Mouse (Mus musculus): Measurements from ENCODE around the gene Sec13. TPM values are rescaled to one million over a fixed set of nuclear protein-coding genes. Genes with fewer than 3 reads are reported as not detected.

The Sec13 gene
- polyA plus RNA-seq, 1 experiment = 229 TPM

GRCm38 (mm10) chr6:113686551-113687125, 53.9 kb downstream of the Sec13 start:
- Histone ChIP-seq H3K36me3 (ENCODE audit: control insufficient read depth, insufficient read depth) (no peaks in the 10 kb centered on the region), H3K4me2 (ENCODE audit: low read depth) (no peak overlapping the region), H3K79me2 (ENCODE audit: control insufficient read depth, insufficient read depth) (peaks cover 4% of the 10 kb centered on the region), H3K4me3 (no peak overlapping the region), H3ac (ENCODE audit: control insufficient read depth, insufficient read length) (no peak overlapping the region), H3K27me3 (ENCODE audit: control insufficient read depth, insufficient read depth, insufficient read length) (no peaks in the 10 kb centered on the region)
- no peak for TF ChIP-seq USF1 (IDR thresholded peaks at IDR 0.05; ENCODE audit: low read depth)
- no peak for TF ChIP-seq CEBPB (IDR thresholded peaks at IDR 0.05; ENCODE audit: insufficient read depth, poor library complexity, severe bottlenecking)
- TF ChIP-seq TCF12 (IDR thresholded peaks at IDR 0.05; ENCODE audit: insufficient read depth, poor library complexity, severe bottlenecking) = no peak
- TF ChIP-seq REST (IDR thresholded peaks at IDR 0.05; ENCODE audit: insufficient read depth, insufficient read length) = no peak
- TF ChIP-seq POLR2A (IDR thresholded peaks at IDR 0.05; ENCODE audit: insufficient read length, low read depth) = no peak
- no peak for TF ChIP-seq TCF3 (IDR thresholded peaks at IDR 0.05; ENCODE audit: insufficient read length, low read depth)
- no peak for TF ChIP-seq SRF (IDR thresholded peaks at IDR 0.05; ENCODE audit: control insufficient read depth, insufficient read length, low read depth)
- no peak for TF ChIP-seq MAX (IDR thresholded peaks at IDR 0.05; ENCODE audit: low read depth)
- TF ChIP-seq E2F4 (IDR thresholded peaks at IDR 0.05; ENCODE audit: insufficient read depth) = no peak
- TF ChIP-seq POLR2AphosphoS2 (IDR thresholded peaks at IDR 0.05; ENCODE audit: insufficient read length, low read depth) = no peak
- no peak for TF ChIP-seq MYOD1 (IDR thresholded peaks at IDR 0.05; ENCODE audit: control insufficient read depth in 1 of 3, insufficient read length in 2 of 3, low read depth in 2 of 3)
- TF ChIP-seq MYOG (IDR thresholded peaks at IDR 0.05; ENCODE audit: control insufficient read depth in 1 of 3, insufficient read depth in 1 of 3, insufficient read length in 2 of 3, low read depth in 2 of 3) = no peak

DNA sequence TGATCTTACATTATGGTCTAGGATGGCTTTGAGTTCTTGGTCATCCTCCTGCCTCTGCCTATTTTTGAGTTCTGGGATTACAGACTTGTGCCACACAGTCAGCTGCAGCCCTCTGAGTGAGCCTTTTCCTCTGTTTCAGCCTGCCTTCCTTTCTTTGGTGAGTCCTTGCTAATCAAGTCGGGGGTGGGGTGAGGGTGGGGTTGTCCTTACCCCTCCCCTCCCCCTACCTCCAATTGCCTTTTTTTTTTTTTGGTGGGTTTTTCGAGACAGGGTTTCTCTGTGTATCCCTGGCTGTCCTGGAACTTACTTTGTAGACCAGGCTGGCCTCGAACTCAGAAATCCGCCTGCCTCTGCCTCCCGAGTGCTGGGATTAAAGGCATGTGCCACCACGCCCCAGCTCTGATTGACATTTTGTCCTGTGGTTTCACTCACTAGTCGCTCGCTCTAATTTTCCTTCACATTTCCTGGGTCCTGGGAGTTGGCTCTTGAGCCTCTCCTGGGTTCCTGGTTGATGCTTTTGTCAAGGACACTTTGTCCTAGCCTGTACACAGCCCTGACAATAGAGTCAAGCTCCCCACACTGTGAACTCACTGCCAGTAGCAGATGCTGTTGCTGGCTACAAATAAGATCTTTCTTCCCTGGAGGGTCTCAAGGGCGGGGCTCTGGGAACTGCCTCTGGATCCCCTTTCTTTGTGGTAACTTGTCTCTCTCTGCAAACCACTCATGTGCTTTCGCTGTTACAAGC, 57.3 kb downstream of the Sec13 start:
- H3K4me3 ChIP-seq = no peak overlapping the region
- H3K4me2 ChIP-seq (ENCODE audit: low read depth) = no peak overlapping the region
- H3K27me3 ChIP-seq (ENCODE audit: control insufficient read depth, insufficient read depth, insufficient read length) = no peaks in the 10 kb centered on the region
- no peaks in the 10 kb centered on the region for H3K79me2 ChIP-seq (ENCODE audit: control insufficient read depth, insufficient read depth)
- H3ac ChIP-seq (ENCODE audit: control insufficient read depth, insufficient read length) = no peak overlapping the region
- TF ChIP-seq TCF12 (IDR thresholded peaks at IDR 0.05; ENCODE audit: insufficient read depth, poor library complexity, severe bottlenecking) (no peak), POLR2AphosphoS2 (IDR thresholded peaks at IDR 0.05; ENCODE audit: insufficient read length, low read depth) (no peak), POLR2A (IDR thresholded peaks at IDR 0.05; ENCODE audit: insufficient read length, low read depth) (no peak), MYOD1 (IDR thresholded peaks at IDR 0.05; ENCODE audit: control insufficient read depth in 1 of 3, insufficient read length in 2 of 3, low read depth in 2 of 3) (no peak), TCF3 (IDR thresholded peaks at IDR 0.05; ENCODE audit: insufficient read length, low read depth) (no peak), E2F4 (IDR thresholded peaks at IDR 0.05; ENCODE audit: insufficient read depth) (no peak), MAX (IDR thresholded peaks at IDR 0.05; ENCODE audit: low read depth) (no peak)
- H3K36me3 ChIP-seq (ENCODE audit: control insufficient read depth, insufficient read depth) = no peaks in the 10 kb centered on the region

DNA sequence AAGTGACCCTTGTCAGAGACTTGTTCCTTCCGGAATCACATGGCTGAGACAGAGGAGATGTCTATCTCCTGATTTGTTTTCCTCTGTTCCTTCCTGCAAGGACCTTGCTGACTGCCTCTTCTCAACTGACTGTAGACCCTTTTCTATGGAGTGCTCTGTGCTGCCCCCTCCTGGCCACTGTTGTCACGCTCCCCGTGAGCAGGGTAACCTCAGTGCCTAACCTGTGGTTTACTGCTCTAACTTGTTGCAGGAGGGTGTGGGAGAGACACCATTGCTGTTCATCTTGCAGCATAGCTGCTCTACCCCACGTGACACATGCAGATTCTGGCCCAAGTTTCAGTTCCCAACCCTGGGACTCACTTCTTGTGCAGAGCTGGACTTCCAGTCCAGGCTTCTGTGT, 59.3 kb downstream of the Sec13 start:
- Histone ChIP-seq H3K4me2 (ENCODE audit: low read depth) (no peak overlapping the region), H3K79me2 (ENCODE audit: control insufficient read depth, insufficient read depth) (no peaks in the 10 kb centered on the region), H3K36me3 (ENCODE audit: control insufficient read depth, insufficient read depth) (no peaks in the 10 kb centered on the region), H3K4me3 (no peak overlapping the region), H3K27me3 (ENCODE audit: control insufficient read depth, insufficient read depth, insufficient read length) (no peaks in the 10 kb centered on the region), H3ac (ENCODE audit: control insufficient read depth, insufficient read length) (no peak overlapping the region)
- TF ChIP-seq USF1 (IDR thresholded peaks at IDR 0.05; ENCODE audit: low read depth) (peak; percentile 18), POLR2AphosphoS2 (IDR thresholded peaks at IDR 0.05; ENCODE audit: insufficient read length, low read depth) (no peak), MYOD1 (IDR thresholded peaks at IDR 0.05; ENCODE audit: control insufficient read depth in 1 of 3, insufficient read length in 2 of 3, low read depth in 2 of 3) (no peak), REST (IDR thresholded peaks at IDR 0.05; ENCODE audit: insufficient read depth, insufficient read length) (no peak), MAX (IDR thresholded peaks at IDR 0.05; ENCODE audit: low read depth) (no peak)

DNA sequence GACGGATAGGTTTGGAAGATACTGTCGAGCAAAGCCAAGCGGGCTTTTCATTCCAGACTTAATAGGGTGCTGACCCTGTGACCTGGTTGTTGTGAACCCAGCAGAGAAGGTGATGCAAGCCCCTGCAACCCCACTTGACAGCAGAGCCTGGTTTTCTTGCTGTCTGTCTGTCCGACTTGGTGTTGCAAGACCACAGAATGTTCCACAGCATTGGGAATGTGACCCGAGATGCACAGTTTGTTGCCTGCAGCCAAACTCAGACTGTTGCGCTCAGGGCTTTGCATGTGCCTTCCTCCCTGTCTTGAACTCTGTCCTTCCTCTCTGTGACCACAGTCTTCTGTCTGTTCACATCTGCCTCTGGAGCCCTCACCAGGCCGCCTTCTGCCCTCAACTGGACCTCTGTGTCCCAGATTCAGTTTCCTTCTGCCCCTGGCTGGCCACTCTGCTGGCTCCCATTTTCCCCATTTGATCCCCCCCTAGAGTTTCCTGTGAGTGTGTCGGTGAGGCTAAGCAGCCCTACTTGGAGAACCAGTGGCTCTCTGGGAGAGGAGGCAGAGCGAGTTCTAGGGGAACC, 60.5 kb downstream of the Sec13 start:
- Histone ChIP-seq H3K79me2 (ENCODE audit: control insufficient read depth, insufficient read depth) (no peaks in the 10 kb centered on the region), H3K36me3 (ENCODE audit: control insufficient read depth, insufficient read depth) (no peaks in the 10 kb centered on the region), H3K4me3 (no peak overlapping the region), H3ac (ENCODE audit: control insufficient read depth, insufficient read length) (no peak overlapping the region), H3K4me2 (ENCODE audit: low read depth) (no peak overlapping the region), H3K27me3 (ENCODE audit: control insufficient read depth, insufficient read depth, insufficient read length) (no peaks in the 10 kb centered on the region)
- peak; percentile 88 for TF ChIP-seq CEBPB (IDR thresholded peaks at IDR 0.05; ENCODE audit: insufficient read depth, poor library complexity, severe bottlenecking)
- TF ChIP-seq MYOG (IDR thresholded peaks at IDR 0.05; ENCODE audit: control insufficient read depth in 1 of 3, insufficient read depth in 1 of 3, insufficient read length in 2 of 3, low read depth in 2 of 3) = peak in 1 of 3 experiments; percentile 11
- TF ChIP-seq MYOD1 (IDR thresholded peaks at IDR 0.05; ENCODE audit: control insufficient read depth in 1 of 3, insufficient read length in 2 of 3, low read depth in 2 of 3) = no peak
- TF ChIP-seq MAX (IDR thresholded peaks at IDR 0.05; ENCODE audit: low read depth) = no peak
- TF ChIP-seq SRF (IDR thresholded peaks at IDR 0.05; ENCODE audit: control insufficient read depth, insufficient read length, low read depth) = no peak
- TF ChIP-seq E2F4 (IDR thresholded peaks at IDR 0.05; ENCODE audit: insufficient read depth) = no peak
- no peak for TF ChIP-seq TCF3 (IDR thresholded peaks at IDR 0.05; ENCODE audit: insufficient read length, low read depth)
- no peak for TF ChIP-seq POLR2AphosphoS2 (IDR thresholded peaks at IDR 0.05; ENCODE audit: insufficient read length, low read depth)
